Mouse (Mus musculus): ENCODE measurements around the gene Cenpt. TPM values are rescaled to one million over a fixed set of nuclear protein-coding genes. Genes with fewer than 3 reads are reported as not detected.

Gene Cenpt
- polyA plus RNA-seq, 1 experiment = 15.7 TPM

GRCm38 (mm10) chr8:105795785-105796184 lies 57.3 kb downstream of the Cenpt start:
- H3K27me3 ChIP-seq (ENCODE audit: control insufficient read depth, insufficient read depth, low read length) = no peaks in the 10 kb centered on the region
- H3K36me3 ChIP-seq (ENCODE audit: control insufficient read depth, insufficient read depth, low read length) = no peaks in the 10 kb centered on the region
- no peak overlapping the region for H3K4me3 ChIP-seq (ENCODE audit: control insufficient read depth, low read depth, low read length)
- H3K4me1 ChIP-seq (ENCODE audit: control insufficient read depth, insufficient read depth, low read length) = peaks cover 3% of the 10 kb centered on the region
- no peak overlapping the region for H3K27ac ChIP-seq (ENCODE audit: control insufficient read depth, insufficient read depth, low read depth, low read length)
- TF ChIP-seq CTCF (IDR thresholded peaks at IDR 0.05; ENCODE audit: control insufficient read depth, insufficient read depth, insufficient replicate concordance, low read depth, low read length) (no peak), POLR2A (IDR thresholded peaks at IDR 0.05; ENCODE audit: control insufficient read depth, low read depth, low read length) (no peak)

Other genes with a start within 250 kb of the Cenpt start
- 5.4 and 6.3 TPM in 2 replicates for gene Ripor1, start 248.0 kb downstream of the Cenpt start, polyA plus RNA-seq (2012; rRNA removed)
- 6.8 and 7.2 TPM in 2 replicates for gene Ctcf, start 216.7 kb downstream of the Cenpt start, polyA plus RNA-seq (2012; rRNA removed)
- gene Agrp, start 215.9 kb downstream of the Cenpt start, polyA plus RNA-seq (2012; rRNA removed) = not detected in 2 replicates
- gene Carmil2, start 167.0 kb downstream of the Cenpt start, polyA plus RNA-seq (2012; rRNA removed) = 1.2 TPM in 2 replicates
- gene Acd, start 152.2 kb downstream of the Cenpt start, polyA plus RNA-seq (2012; rRNA removed) = 40.2 and 40.4 TPM in 2 replicates
- gene Pard6a, start 152.1 kb downstream of the Cenpt start, polyA plus RNA-seq (2012; rRNA removed) = 82.9 and 87.7 TPM in 2 replicates
- gene 4933405L10Rik, start 145.6 kb downstream of the Cenpt start, polyA plus RNA-seq (2012; rRNA removed) = 55.8 and 60.1 TPM in 2 replicates
- 84.2 and 98.6 TPM in 2 replicates for gene Enkd1, start 145.1 kb downstream of the Cenpt start, polyA plus RNA-seq (2012; rRNA removed)
- gene Gfod2, start 94.6 kb downstream of the Cenpt start, polyA plus RNA-seq (2012; rRNA removed) = 2.5 and 3.3 TPM in 2 replicates
- 48.4 and 50.2 TPM in 2 replicates for gene Ranbp10, start 25.9 kb downstream of the Cenpt start, polyA plus RNA-seq (2012; rRNA removed)
- gene Tsnaxip1, start 25.5 kb downstream of the Cenpt start, polyA plus RNA-seq (2012; rRNA removed) = 130 and 137 TPM in 2 replicates
- 13.1 and 14.0 TPM in 2 replicates for gene Thap11, start 1.9 kb upstream of the Cenpt start, polyA plus RNA-seq (2012; rRNA removed)
- 29.9 and 32.1 TPM in 2 replicates for gene Nutf2, start 7.3 kb upstream of the Cenpt start, polyA plus RNA-seq (2012; rRNA removed)
- 85.5 and 87.8 TPM in 2 replicates for gene Edc4, start 27.6 kb upstream of the Cenpt start, polyA plus RNA-seq (2012; rRNA removed)
- gene Nrn1l, start 40.3 kb upstream of the Cenpt start, polyA plus RNA-seq (2012; rRNA removed) = 3.8 and 5.0 TPM in 2 replicates
- 16.7 and 19.4 TPM in 2 replicates for gene Pskh1, start 47.2 kb upstream of the Cenpt start, polyA plus RNA-seq (2012; rRNA removed)
- gene Ctrl, start 80.6 kb upstream of the Cenpt start, polyA plus RNA-seq (2012; rRNA removed) = 0.91 and 0.96 TPM in 2 replicates
- gene Psmb10, start 85.2 kb upstream of the Cenpt start, polyA plus RNA-seq (2012; rRNA removed) = 10.5 and 11.3 TPM in 2 replicates
- gene Lcat, start 90.1 kb upstream of the Cenpt start, polyA plus RNA-seq (2012; rRNA removed) = 0.84 and 1.6 TPM in 2 replicates
- gene Slc12a4, start 112.8 kb upstream of the Cenpt start, polyA plus RNA-seq (2012; rRNA removed) = 5.6 and 5.9 TPM in 2 replicates
- gene Dpep3, start 126.2 kb upstream of the Cenpt start, polyA plus RNA-seq (2012; rRNA removed) = 561 and 647 TPM in 2 replicates
- gene Dus2, start 138.1 kb upstream of the Cenpt start, polyA plus RNA-seq (2012; rRNA removed) = 11.4 and 12.8 TPM in 2 replicates
- gene Dpep2nb, start 152.7 kb upstream of the Cenpt start, polyA plus RNA-seq (2012; rRNA removed) = 3.0 and 4.1 TPM in 2 replicates
- 4.4 and 4.9 TPM in 2 replicates for gene Ddx28, start 158.6 kb upstream of the Cenpt start, polyA plus RNA-seq (2012; rRNA removed)
- 9.0 and 11.9 TPM in 2 replicates for gene Nfatc3, start 205.6 kb upstream of the Cenpt start, polyA plus RNA-seq (2012; rRNA removed)

Measured in testis, adult 2 months (tissue).